Mouse (Mus musculus): Measurements from ENCODE around the gene Isyna1. TPM values are rescaled to one million over a fixed set of nuclear protein-coding genes. Genes with fewer than 3 reads are reported as not detected.

Isyna1 gene
- total and polyA plus RNA-seq, 3 experiments, result 84.1 to 189 TPM; not detected in 1

DNA sequence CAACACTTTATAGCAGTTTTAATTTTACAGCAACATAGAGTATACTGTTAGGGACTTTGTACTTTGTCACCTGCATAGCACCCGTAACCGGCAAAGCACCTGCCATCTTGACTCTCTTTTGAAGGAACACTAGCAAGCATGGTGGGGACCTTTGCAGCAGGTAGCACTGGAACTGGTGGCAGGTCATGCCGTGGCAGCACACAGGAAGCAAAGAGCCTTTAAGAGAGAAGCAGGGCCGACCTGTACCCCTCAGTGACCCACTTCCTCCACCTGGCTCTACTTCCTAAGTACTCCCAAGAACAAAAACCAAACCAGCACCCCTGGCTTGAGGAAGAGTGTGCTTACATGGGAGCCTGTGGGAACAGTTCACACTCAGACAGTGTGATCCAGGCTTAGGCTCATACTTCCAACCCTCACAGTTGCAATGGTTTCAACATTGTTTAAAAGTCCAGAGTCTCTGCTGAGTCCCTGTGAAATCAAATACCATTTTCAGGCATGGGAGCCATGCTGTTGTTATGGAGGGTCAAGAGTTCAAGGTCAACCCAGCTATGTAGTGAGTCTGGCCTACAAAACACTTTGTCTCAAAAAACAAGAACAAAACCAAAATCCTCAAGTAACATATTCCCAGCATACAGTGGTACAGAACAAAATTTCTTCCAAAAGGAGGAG is 39.0 kb upstream of the Isyna1 start:
- Histone ChIP-seq H3K27me3 (ENCODE audit: control insufficient read depth in 1 of 2, insufficient read depth in 2 of 2, low read length in 2 of 2) (no peaks in the 10 kb centered on the region), H3K27ac (ENCODE audit: control insufficient read depth, low read depth, low read length) (no peak overlapping the region), H3K4me3 (ENCODE audit: control insufficient read depth in 1 of 2, insufficient read depth in 1 of 2, low read depth in 2 of 2, low read length in 2 of 2) (no peak overlapping the region), H3K4me1 (ENCODE audit: control insufficient read depth in 1 of 2, insufficient read depth in 2 of 2, low read length in 2 of 2) (peaks cover 2 to 16% of the 10 kb centered on the region in 2 experiments; a peak in 3 of 4 replicates), H3K9me3 (replicated peaks; ENCODE audit: insufficient read depth, low read length) (no peaks in the 10 kb centered on the region), H3K9ac (ENCODE audit: control insufficient read depth, low read depth, low read length, poor library complexity, severe bottlenecking) (no peak overlapping the region), H3K36me3 (ENCODE audit: control insufficient read depth in 1 of 2, insufficient read depth in 2 of 2, low read length in 2 of 2) (peaks cover 0 to 3% of the 10 kb centered on the region in 2 experiments; a peak in 2 of 4 replicates), H3K79me2 (ENCODE audit: control insufficient read depth, insufficient read depth, low read length, poor library complexity) (peaks cover 19% of the 10 kb centered on the region)
- DNase-seq (ENCODE audit: low read depth, low spot score), result no peak
- TF ChIP-seq ZC3H11A (IDR thresholded peaks at IDR 0.05; ENCODE audit: low read depth, low read length) (no peak), EP300 (IDR thresholded peaks at IDR 0.05; ENCODE audit: low read depth in 1 of 2, low read length in 2 of 2) (no peak), ZNF384 (IDR thresholded peaks at IDR 0.05; ENCODE audit: low read depth, low read length) (no peak), TBP (IDR thresholded peaks at IDR 0.05; ENCODE audit: low read depth, low read length) (no peak)

- Histone ChIP-seq H3K36me3 (ENCODE audit: control insufficient read depth in 1 of 2, insufficient read depth in 2 of 2, low read length in 2 of 2) (peaks cover 0 to 18% of the 10 kb centered on the region in 2 experiments; a peak in 3 of 4 replicates), H3K4me1 (ENCODE audit: control insufficient read depth in 1 of 2, insufficient read depth in 2 of 2, low read length in 2 of 2) (peaks cover 25 to 41% of the 10 kb centered on the region in 2 experiments), H3K27me3 (ENCODE audit: control insufficient read depth in 1 of 2, insufficient read depth in 2 of 2, low read length in 2 of 2) (no peaks in the 10 kb centered on the region), H3K9ac (ENCODE audit: control insufficient read depth, low read depth, low read length, poor library complexity, severe bottlenecking) (no peak overlapping the region), H3K4me3 (ENCODE audit: control insufficient read depth in 1 of 2, insufficient read depth in 1 of 2, low read depth in 2 of 2, low read length in 2 of 2) (no peak overlapping the region), H3K27ac (ENCODE audit: control insufficient read depth, low read depth, low read length) (no peak overlapping the region), H3K79me2 (ENCODE audit: control insufficient read depth, insufficient read depth, low read length, poor library complexity) (peaks cover 11% of the 10 kb centered on the region; the same call in 1 of the 2 replicates), H3K9me3 (replicated peaks; ENCODE audit: insufficient read depth, low read length) (no peaks in the 10 kb centered on the region)
- DNase-seq (ENCODE audit: low read depth, low spot score), result peak; percentile 31
- TF ChIP-seq SMC3 (IDR thresholded peaks at IDR 0.05; ENCODE audit: low read depth, low read length) (no peak), CTCF (IDR thresholded peaks at IDR 0.05 in 2 of 3, conservative IDR thresholded peaks at IDR 0.05 in 1 of 3; ENCODE audit: control insufficient read depth in 1 of 3, insufficient read depth in 1 of 3, low read depth in 2 of 3, low read length in 3 of 3, poor library complexity in 1 of 3, severe bottlenecking in 1 of 3) (peak in 1 of 3 experiments; percentile 32; a peak in 2 of 6 replicates)
Measured at GRCm38 (mm10) chr8:70558334-70558733, 35.8 kb upstream of the Isyna1 start.

- peak; percentile 53 for DNase-seq (ENCODE audit: low read depth, low spot score)
- Histone ChIP-seq H3K9me3 (replicated peaks; ENCODE audit: insufficient read depth, low read length) (no peaks in the 10 kb centered on the region), H3K27ac (ENCODE audit: control insufficient read depth, low read depth, low read length) (no peak overlapping the region), H3K27me3 (ENCODE audit: control insufficient read depth in 1 of 2, insufficient read depth in 2 of 2, low read length in 2 of 2) (no peaks in the 10 kb centered on the region), H3K79me2 (ENCODE audit: control insufficient read depth, insufficient read depth, low read length, poor library complexity) (peaks cover 10% of the 10 kb centered on the region; the same call in 1 of the 2 replicates), H3K4me3 (ENCODE audit: control insufficient read depth in 1 of 2, insufficient read depth in 1 of 2, low read depth in 2 of 2, low read length in 2 of 2) (no peak overlapping the region), H3K36me3 (ENCODE audit: control insufficient read depth in 1 of 2, insufficient read depth in 2 of 2, low read length in 2 of 2) (peaks cover 0 to 18% of the 10 kb centered on the region in 2 experiments; a peak in 3 of 4 replicates), H3K4me1 (ENCODE audit: control insufficient read depth in 1 of 2, insufficient read depth in 2 of 2, low read length in 2 of 2) (peaks cover 27 to 45% of the 10 kb centered on the region in 2 experiments), H3K9ac (ENCODE audit: control insufficient read depth, low read depth, low read length, poor library complexity, severe bottlenecking) (no peak overlapping the region)
- TF ChIP-seq SMC3 (IDR thresholded peaks at IDR 0.05; ENCODE audit: low read depth, low read length), result peak; percentile 43
- peak; percentile 30 for TF ChIP-seq ZC3H11A (IDR thresholded peaks at IDR 0.05; ENCODE audit: low read depth, low read length)
- no peak for TF ChIP-seq POLR2A (IDR thresholded peaks at IDR 0.05; ENCODE audit: control insufficient read depth in 1 of 2, insufficient read depth in 1 of 2, low read depth in 1 of 2, low read length in 2 of 2, poor library complexity in 1 of 2)
- peak; percentile 33 to 56 (median 41) for TF ChIP-seq CTCF (IDR thresholded peaks at IDR 0.05 in 2 of 3, conservative IDR thresholded peaks at IDR 0.05 in 1 of 3; ENCODE audit: control insufficient read depth in 1 of 3, insufficient read depth in 1 of 3, low read depth in 2 of 3, low read length in 3 of 3, poor library complexity in 1 of 3, severe bottlenecking in 1 of 3)
- peak; percentile 42 for TF ChIP-seq RAD21 (IDR thresholded peaks at IDR 0.05; ENCODE audit: low read depth, low read length)
- no peak for TF ChIP-seq EP300 (IDR thresholded peaks at IDR 0.05; ENCODE audit: low read depth in 1 of 2, low read length in 2 of 2)
- no peak for TF ChIP-seq TCF12 (IDR thresholded peaks at IDR 0.05; ENCODE audit: low read depth, low read length)
- TF ChIP-seq ETS1 (IDR thresholded peaks at IDR 0.05; ENCODE audit: low read depth, low read length), result no peak
- TF ChIP-seq ZNF384 (IDR thresholded peaks at IDR 0.05; ENCODE audit: low read depth, low read length), result peak; percentile 61
- TF ChIP-seq ZMIZ1 (IDR thresholded peaks at IDR 0.05; ENCODE audit: low read depth, low read length), result no peak
Measured at GRCm38 (mm10) chr8:70558983-70559382, 35.2 kb upstream of the Isyna1 start.

All from MEL (cell line).